Mouse (Mus musculus): ENCODE measurements around the gene Plcb1.

The Plcb1 gene

DNA sequence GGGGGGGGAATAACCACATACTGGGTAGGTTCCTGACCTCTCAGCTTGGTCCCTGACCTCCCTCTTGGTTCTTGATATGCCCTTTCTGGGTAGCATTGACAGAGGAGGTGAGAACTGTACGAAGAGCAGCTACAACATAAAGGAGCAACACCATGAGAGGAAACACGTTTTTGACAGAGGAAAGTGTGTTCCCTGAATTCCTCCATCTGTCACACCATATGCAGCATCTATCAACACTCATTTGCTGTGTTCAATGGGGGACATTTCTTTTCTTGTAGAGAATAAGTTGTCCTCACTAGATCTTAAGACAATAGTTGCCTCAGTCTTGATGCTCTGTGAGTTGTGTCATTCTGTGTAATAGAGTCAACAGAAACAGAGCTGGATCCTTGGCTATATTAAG, 733.1 kb downstream of the Plcb1 start:
- no peak for DNase-seq (ENCODE audit: low read depth, low spot score)
